Mouse (Mus musculus) hindbrain, postnatal 0 days (tissue): ENCODE data around the gene Gm21970. TPM values are rescaled to one million over a fixed set of nuclear protein-coding genes. Genes with fewer than 3 reads are reported as not detected.

Experiments used
- ATAC-seq: fragments of 200-750 bp; cut with Nextera tagmentation; 2 replicates; pipeline ENCODE4 v1.8.0; 2017; ENCODE audit warnings: mild to moderate bottlenecking, moderate TSS enrichment, moderate library complexity
- DNase-seq: peaks from one replicate; pipeline ENCODE4 v3.0.0-alpha.2; 2015; ENCODE audit warnings: low spot score
- H3K27ac ChIP-seq: fragments of 300-500 bp; sonication (generic); 2 replicates; pipeline ENCODE4 v1.5.1; 2014; ENCODE audit warnings: mild to moderate bottlenecking
- H3K27me3 ChIP-seq: fragments of 300-500 bp; sonication (generic); 2 replicates; pipeline ENCODE4 v1.6.1; 2014; ENCODE audit warnings: low read length, mixed read lengths; ENCODE audit not compliant: insufficient read depth
- H3K36me3 ChIP-seq: fragments of 300-500 bp; sonication (generic); 2 replicates; pipeline ENCODE4 v1.6.1; 2014; ENCODE audit warnings: low read length, mixed read lengths; ENCODE audit not compliant: insufficient read depth
- H3K4me1 ChIP-seq: fragments of 300-500 bp; sonication (generic); 2 replicates; pipeline ENCODE4 v1.6.1; 2014; ENCODE audit warnings: antibody characterized with exemption, low read length, mixed read lengths; ENCODE audit not compliant: insufficient read depth
- H3K4me2 ChIP-seq: fragments of 300-500 bp; sonication (generic); 2 replicates; pipeline ENCODE4 v1.6.1; 2014; ENCODE audit warnings: low read depth, mild to moderate bottlenecking, low read length, moderate library complexity, mixed read lengths
- H3K4me3 ChIP-seq: fragments of 300-500 bp; sonication (generic); 2 replicates; pipeline ENCODE4 v1.5.1; 2014; ENCODE audit warnings: low read length
- H3K9ac ChIP-seq: fragments of 300-500 bp; sonication (generic); replicated peaks from 2 replicates; pipeline ENCODE4 v1.6.1; 2014; ENCODE audit warnings: mild to moderate bottlenecking, low read length, moderate library complexity, mixed read lengths
- H3K9me3 ChIP-seq: fragments of 300-500 bp; sonication (generic); 2 replicates; pipeline ENCODE4 v1.6.1; 2016; ENCODE audit warnings: low read length, mixed read lengths
- CTCF ChIP-seq: IDR thresholded peaks from 2 replicates; pipeline ENCODE4 v1.5.1; 2016; ENCODE audit warnings: antibody characterized with exemption, control low read depth, low read depth
- WGBS: fragments of 180-500 bp; shearing (Covaris S2); extraction: QIAGEN DNeasy Blood & Tissue Kit; methylation state at CpG from one replicate; pipeline ENCODE4 v1.1.7; 2014; 5-methylcytosine and 5-hydroxymethylcytosine counted together
- polyA plus RNA-seq: library from polyadenylated mRNA; unstranded; fragments of >200 nt; fragmentation: Nextera tagmentation; extraction: Ambion mirVana; gene quantifications from 2 replicates; pipeline ENCODE4 v1.2.1, GENCODE M21; 2015
- total RNA-seq: library from RNA; depleted of rRNA; stranded (reverse); fragments of >200 nt; gene quantifications from 2 replicates; pipeline ENCODE4 v1.2.3, GENCODE M21; 2014

Gene Gm21970
- total and polyA plus RNA-seq, 2 experiments from 2014 or later: not detected

GRCm38 (mm10) chr16:91378991-91379390 is 12.5 kb upstream of the Gm21970 start:
- Histone ChIP-seq H3K9ac (no peak overlapping the region), H3K27ac (peak overlapping the region; percentile 65), H3K4me1 (no peaks in the 10 kb centered on the region), H3K9me3 (no peaks in the 10 kb centered on the region), H3K36me3 (peaks cover 5% of the 10 kb centered on the region), H3K27me3 (no peaks in the 10 kb centered on the region), H3K4me3 (no peak overlapping the region), H3K4me2 (no peak overlapping the region)
- DNase-seq (no peak), ATAC-seq (peak; percentile 69)
- WGBS: 39% methylated on average over 9 of the region's 9 CpGs
- no peak for TF ChIP-seq CTCF

GRCm38 (mm10) chr16:91379412-91379811 is 12.1 kb upstream of the Gm21970 start:
- H3K4me1 ChIP-seq: no peaks in the 10 kb centered on the region
- H3K27ac ChIP-seq: peak overlapping the region; percentile 65
- H3K27me3 ChIP-seq: no peaks in the 10 kb centered on the region
- H3K4me2 ChIP-seq: no peak overlapping the region
- ATAC-seq: peak; percentile 62; the same call in 1 of the 2 replicates
- no peak overlapping the region for H3K9ac ChIP-seq
- no peak overlapping the region for H3K4me3 ChIP-seq
- H3K36me3 ChIP-seq: peaks cover 10% of the 10 kb centered on the region
- WGBS: 41% methylated on average over 3 of the region's 3 CpGs
- no peaks in the 10 kb centered on the region for H3K9me3 ChIP-seq
- no peak for TF ChIP-seq CTCF
- no peak for DNase-seq

- Histone ChIP-seq H3K9me3 (no peaks in the 10 kb centered on the region), H3K9ac (no peak overlapping the region), H3K4me3 (no peak overlapping the region), H3K4me2 (no peak overlapping the region), H3K27ac (0 out of 2 replicates have a peak overlapping the region, but pooled peaks have one; percentile 65), H3K4me1 (no peaks in the 10 kb centered on the region), H3K27me3 (no peaks in the 10 kb centered on the region), H3K36me3 (peaks cover 11% of the 10 kb centered on the region)
- 87% methylated on average over 5 of the region's 5 CpGs for WGBS
- no peak for ATAC-seq
- TF ChIP-seq CTCF: no peak
- DNase-seq: no peak
Observed at GRCm38 (mm10) chr16:91380151-91380550, 11.4 kb upstream of the Gm21970 start.

GRCm38 (mm10) chr16:91381606-91382005 is 9.9 kb upstream of the Gm21970 start:
- H3K36me3 ChIP-seq: peaks cover 11% of the 10 kb centered on the region
- ATAC-seq (no peak), DNase-seq (no peak)
- no peak for TF ChIP-seq CTCF
- H3K4me1 ChIP-seq: no peaks in the 10 kb centered on the region
- H3K27me3 ChIP-seq: no peaks in the 10 kb centered on the region
- H3K4me3 ChIP-seq: no peak overlapping the region
- no peak overlapping the region for H3K27ac ChIP-seq
- no peak overlapping the region for H3K4me2 ChIP-seq
- H3K9ac ChIP-seq: no peak overlapping the region
- no peaks in the 10 kb centered on the region for H3K9me3 ChIP-seq
- 81% methylated on average over 4 of the region's 4 CpGs for WGBS

- no peak for TF ChIP-seq CTCF
- Histone ChIP-seq H3K4me2 (no peak overlapping the region), H3K4me3 (no peak overlapping the region), H3K9ac (no peak overlapping the region), H3K27ac (no peak overlapping the region), H3K27me3 (no peaks in the 10 kb centered on the region), H3K4me1 (no peaks in the 10 kb centered on the region), H3K36me3 (peaks cover 11% of the 10 kb centered on the region), H3K9me3 (no peaks in the 10 kb centered on the region)
- 84% methylated on average over 9 of the region's 9 CpGs for WGBS
- DNase-seq (no peak), ATAC-seq (no peak)
Observed at GRCm38 (mm10) chr16:91382261-91382790, 9.2 kb upstream of the Gm21970 start.

- no peaks in the 10 kb centered on the region for H3K9me3 ChIP-seq
- H3K4me3 ChIP-seq: no peak overlapping the region
- WGBS: 88% methylated on average over 4 of the region's 4 CpGs
- no peak for TF ChIP-seq CTCF
- no peak overlapping the region for H3K9ac ChIP-seq
- no peaks in the 10 kb centered on the region for H3K27me3 ChIP-seq
- DNase-seq (no peak), ATAC-seq (no peak)
- no peak overlapping the region for H3K4me2 ChIP-seq
- H3K27ac ChIP-seq: no peak overlapping the region
- no peaks in the 10 kb centered on the region for H3K4me1 ChIP-seq
- H3K36me3 ChIP-seq: peaks cover 21% of the 10 kb centered on the region
Observed at GRCm38 (mm10) chr16:91384221-91384620, 7.3 kb upstream of the Gm21970 start.

- WGBS: 51% methylated on average over 10 of the region's 10 CpGs
- H3K9ac ChIP-seq: no peak overlapping the region
- no peaks in the 10 kb centered on the region for H3K4me1 ChIP-seq
- no peak for TF ChIP-seq CTCF
- H3K27me3 ChIP-seq: no peaks in the 10 kb centered on the region
- DNase-seq (peak; percentile 16), ATAC-seq (no peak)
- H3K36me3 ChIP-seq: peaks cover 21% of the 10 kb centered on the region
- H3K27ac ChIP-seq: peak overlapping the region; percentile 26; the same call in 1 of the 2 replicates
- no peaks in the 10 kb centered on the region for H3K9me3 ChIP-seq
- H3K4me3 ChIP-seq: no peak overlapping the region
- H3K4me2 ChIP-seq: no peak overlapping the region
Observed at GRCm38 (mm10) chr16:91385621-91386020, 5.9 kb upstream of the Gm21970 start.
